Mouse (Mus musculus) bone marrow macrophage, adult 2 months (primary cell): ENCODE measurements around the gene Olfr360. TPM values are rescaled to one million over a fixed set of nuclear protein-coding genes. Genes with fewer than 3 reads are reported as not detected.
"Not testable (repeated sequence)": the region's sequence is repeated elsewhere in the genome, so short reads cannot be mapped to it uniquely, and the experiment has no call there.

Experiments
- H3K27ac ChIP-seq: 2 replicates; pipeline ENCODE4 v1.5.1; 2012; ENCODE audit warnings: low read depth, low read length; ENCODE audit not compliant: insufficient read depth
- H3K4me1 ChIP-seq: 2 replicates; pipeline ENCODE4 v1.6.1; 2012; ENCODE audit warnings: low read length; ENCODE audit not compliant: control insufficient read depth, insufficient read depth
- H3K4me3 ChIP-seq: 2 replicates; pipeline ENCODE4 v1.5.1; 2012; ENCODE audit warnings: mild to moderate bottlenecking, low read length, moderate library complexity; ENCODE audit not compliant: insufficient read depth
- CTCF ChIP-seq: IDR thresholded peaks from 2 replicates; pipeline ENCODE4 v1.5.1; 2012; ENCODE audit warnings: low read depth, mild to moderate bottlenecking, low read length, moderate library complexity
- POLR2A ChIP-seq: IDR thresholded peaks from 2 replicates; pipeline ENCODE4 v1.6.1; 2012; ENCODE audit warnings: mild to moderate bottlenecking, low read depth, low read length, borderline replicate concordance
- polyA plus RNA-seq: library from polyadenylated mRNA; stranded (reverse); fragments of >200 nt; gene quantifications from 2 replicates; pipeline ENCODE4 v1.2.4, GENCODE M21; 2012; ENCODE audit not compliant: missing spikeins, insufficient read depth, insufficient read length

The Olfr360 gene
- polyA plus RNA-seq = not detected in 2 replicates

DNA sequence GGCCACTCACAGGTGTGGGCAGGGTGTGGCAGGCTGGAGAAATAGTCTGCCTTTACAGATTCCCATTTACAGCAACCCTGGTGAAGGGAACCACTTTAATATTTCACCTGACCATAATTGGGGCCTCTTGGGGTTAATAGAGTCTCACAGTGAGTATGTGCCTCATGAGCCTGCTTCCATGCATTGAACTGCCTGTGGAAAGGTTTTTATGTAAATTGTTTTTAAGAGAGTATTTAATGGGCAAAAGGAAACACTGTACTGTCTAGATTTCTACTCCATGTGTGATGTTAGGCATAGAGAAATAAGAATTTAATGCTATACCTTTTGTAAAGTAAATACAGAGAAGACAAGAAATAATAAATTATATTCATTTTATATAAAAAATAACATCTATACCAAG is at the start of gene Olfr360:
Gene Olfr360 (plus strand): TSS at position 301 of the 400 bp plus-strand sequence.
- Histone ChIP-seq H3K4me3 (no peak within 1 kb of the TSS), H3K4me1 (no peaks in the 10 kb centered on the region), H3K27ac (no peak within 1 kb of the TSS)
- no peak for TF ChIP-seq CTCF
- TF ChIP-seq POLR2A = no peak

DNA sequence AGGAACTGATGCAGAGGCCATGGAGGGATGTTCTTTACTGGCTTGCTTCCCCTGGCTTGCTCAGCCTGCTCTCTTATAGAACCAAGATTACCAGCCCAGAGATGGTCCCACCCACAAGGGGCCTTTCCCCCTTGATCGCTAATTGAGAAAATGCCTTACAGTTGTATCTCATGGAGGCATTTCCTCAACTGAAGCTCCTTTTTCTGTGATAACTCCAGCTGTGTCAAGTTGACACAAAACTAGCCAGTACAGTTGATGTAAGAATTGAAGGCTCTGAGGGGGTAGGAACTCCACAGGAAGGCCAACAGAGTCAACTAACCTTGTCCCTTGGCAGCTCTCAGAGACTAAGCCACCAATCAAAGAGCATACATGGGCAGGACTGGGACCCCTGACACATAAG is 23.6 kb downstream of the Olfr360 start, which contains the start of gene Olfr361:
Gene Olfr361 (minus strand): TSS at position 101 of the 400 bp plus-strand sequence.
- not testable (repeated sequence) for H3K27ac ChIP-seq, H3K4me1 ChIP-seq, H3K4me3 ChIP-seq

DNA sequence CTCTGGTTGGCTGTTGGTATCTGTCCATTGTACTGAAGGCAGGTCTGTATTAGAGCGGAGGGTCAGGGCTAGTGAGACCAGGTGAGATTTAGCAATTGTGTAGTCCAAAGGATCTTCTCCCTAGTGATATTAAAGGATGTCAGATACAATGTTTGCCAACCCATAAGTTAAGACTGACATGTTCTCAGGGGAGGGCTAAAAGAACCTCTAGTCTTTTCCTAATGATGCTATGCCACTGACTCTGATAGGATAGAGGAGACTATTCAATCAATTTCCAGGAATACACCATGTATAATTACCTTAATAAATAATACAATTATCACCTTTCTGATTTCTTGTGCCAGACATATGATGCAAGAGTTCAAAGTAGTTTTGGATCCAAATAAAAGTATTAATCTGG is 52.3 kb downstream of the Olfr360 start, which contains the start of gene Olfr362:
Gene Olfr362 (minus strand): TSS at position 101 of the 400 bp plus-strand sequence.
- Histone ChIP-seq H3K27ac (no peak within 1 kb of the TSS), H3K4me3 (no peak within 1 kb of the TSS), H3K4me1 (no peaks in the 10 kb centered on the region)
- TF ChIP-seq POLR2A (no peak), CTCF (no peak)

Other genes starting within 250 kb of the Olfr360 start
- gene Olfr3, start 248.7 kb upstream of the Olfr360 start, polyA plus RNA-seq = not detected in 2 replicates
- not detected in 2 replicates for gene Olfr350, start 219.4 kb upstream of the Olfr360 start, polyA plus RNA-seq
- not detected in 2 replicates for gene Olfr351, start 203.1 kb upstream of the Olfr360 start, polyA plus RNA-seq
- 0.16 and 0.41 TPM in 2 replicates for gene Olfr352, start 197.3 kb upstream of the Olfr360 start, polyA plus RNA-seq
- not detected in 2 replicates for gene Olfr353, start 172.8 kb upstream of the Olfr360 start, polyA plus RNA-seq
- 0.07 TPM in 1 of 2 replicates, not detected in the other for gene Olfr354, start 160.1 kb upstream of the Olfr360 start, polyA plus RNA-seq
- not detected in 2 replicates for gene Olfr355, start 136.8 kb upstream of the Olfr360 start, polyA plus RNA-seq
- not detected in 2 replicates for gene Olfr356, start 128.6 kb upstream of the Olfr360 start, polyA plus RNA-seq
- not detected in 2 replicates for gene Olfr357, start 71.9 kb upstream of the Olfr360 start, polyA plus RNA-seq
- not detected in 2 replicates for gene Olfr358, start 56.4 kb upstream of the Olfr360 start, polyA plus RNA-seq
- gene Olfr361, start 23.5 kb downstream of the Olfr360 start, polyA plus RNA-seq = not detected in 2 replicates
- gene Olfr362, start 52.2 kb downstream of the Olfr360 start, polyA plus RNA-seq = not detected in 2 replicates
- gene Olfr364-ps1, start 73.6 kb downstream of the Olfr360 start, polyA plus RNA-seq = not detected in 2 replicates
- not detected in 2 replicates for gene Olfr365, start 122.5 kb downstream of the Olfr360 start, polyA plus RNA-seq
- not detected in 2 replicates for gene Olfr366, start 145.8 kb downstream of the Olfr360 start, polyA plus RNA-seq